Mouse (Mus musculus): ENCODE measurements around the gene Adcyap1r1.

Gene Adcyap1r1

GRCm38 (mm10) chr6:55451771-55452371 is at the start of gene Adcyap1r1:
TSS of gene Adcyap1r1 (plus strand) at chr6:55451978.
- DNase-seq (ENCODE audit: low spot score) = no peak

GRCm38 (mm10) chr6:55402041-55402776 is 49.6 kb upstream of the Adcyap1r1 start:
- no peak for DNase-seq (ENCODE audit: low spot score)

- DNase-seq (ENCODE audit: low spot score) = no peak
Measured at GRCm38 (mm10) chr6:55403411-55404309, 48.1 kb upstream of the Adcyap1r1 start.

- DNase-seq (ENCODE audit: low spot score) = no peak
Measured at GRCm38 (mm10) chr6:55404421-55404990, 47.3 kb upstream of the Adcyap1r1 start.

- DNase-seq (ENCODE audit: low spot score) = no peak
Measured at GRCm38 (mm10) chr6:55407345-55407744, 44.4 kb upstream of the Adcyap1r1 start.

- no peak for DNase-seq (ENCODE audit: low spot score)
Measured at GRCm38 (mm10) chr6:55410119-55410775, 41.5 kb upstream of the Adcyap1r1 start.

GRCm38 (mm10) chr6:55410977-55411376 is 40.8 kb upstream of the Adcyap1r1 start:
- no peak for DNase-seq (ENCODE audit: low spot score)

GRCm38 (mm10) chr6:55416202-55416601 is 35.6 kb upstream of the Adcyap1r1 start:
- no peak for DNase-seq (ENCODE audit: low spot score)

- DNase-seq (ENCODE audit: low spot score) = no peak
Measured at GRCm38 (mm10) chr6:55418746-55419410, 32.9 kb upstream of the Adcyap1r1 start.

GRCm38 (mm10) chr6:55420411-55420810 is 31.4 kb upstream of the Adcyap1r1 start:
- DNase-seq (ENCODE audit: low spot score) = no peak

- no peak for DNase-seq (ENCODE audit: low spot score)
Measured at GRCm38 (mm10) chr6:55420869-55421361, 30.9 kb upstream of the Adcyap1r1 start.

- no peak for DNase-seq (ENCODE audit: low spot score)
Measured at GRCm38 (mm10) chr6:55432121-55432520, 19.7 kb upstream of the Adcyap1r1 start.

GRCm38 (mm10) chr6:55434360-55434759 is 17.4 kb upstream of the Adcyap1r1 start:
- no peak for DNase-seq (ENCODE audit: low spot score)

- DNase-seq (ENCODE audit: low spot score) = no peak
Measured at GRCm38 (mm10) chr6:55435266-55436159, 16.3 kb upstream of the Adcyap1r1 start.

GRCm38 (mm10) chr6:55437919-55438318 is 13.9 kb upstream of the Adcyap1r1 start:
- DNase-seq (ENCODE audit: low spot score) = no peak

- no peak for DNase-seq (ENCODE audit: low spot score)
Measured at GRCm38 (mm10) chr6:55438837-55439236, 12.9 kb upstream of the Adcyap1r1 start.

- no peak for DNase-seq (ENCODE audit: low spot score)
Measured at GRCm38 (mm10) chr6:55443927-55444688, 7.7 kb upstream of the Adcyap1r1 start.

- no peak for DNase-seq (ENCODE audit: low spot score)
Measured at GRCm38 (mm10) chr6:55444721-55445120, 7.1 kb upstream of the Adcyap1r1 start.

GRCm38 (mm10) chr6:55448199-55448598 is 3.6 kb upstream of the Adcyap1r1 start:
- no peak for DNase-seq (ENCODE audit: low spot score)

Data from layer of hippocampus, adult 9-10 months (tissue).